ENCODE assay signal across 25 mouse cellular contexts in the genomic region with DNA sequence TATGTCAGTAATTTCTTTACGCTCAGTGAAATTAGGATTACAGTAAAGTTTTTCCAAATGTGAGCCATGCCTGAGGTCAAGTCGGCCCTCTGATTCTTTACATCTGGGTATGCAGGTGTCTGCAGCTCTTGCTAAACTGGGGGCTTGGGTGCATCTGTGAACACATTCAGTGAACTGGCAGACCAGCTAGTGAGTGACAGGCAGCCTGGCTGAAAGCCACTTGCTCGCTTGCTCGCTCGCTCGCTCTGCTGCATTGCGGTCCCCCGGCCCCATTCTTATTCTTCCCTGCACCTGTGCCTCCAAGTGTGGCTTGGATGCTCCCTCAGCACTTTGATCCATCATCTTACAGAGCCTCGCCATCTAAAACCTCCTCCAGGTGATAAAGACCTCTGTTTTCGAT.
DNase-seq lines count a peak whose midpoint lies in the region; ATAC-seq and TF ChIP-seq lines count a peak whose summit lies in the region.
"Had no signal": no experiment of that assay in that cellular context is flagged by ENCODE, and none has a peak within 500 bp of the region (broad histone marks: within the 10 kb centered on the region; RNA-seq: fewer than 3 reads in every experiment).

No protein-coding gene starts in this region.

- peak; percentile 58 to 70 for DNase-seq in cerebellum, postnatal 10 days
- DNase-seq in cerebellum, adult 9-11 months: no peak
- peak; percentile 64 for DNase-seq in hindbrain, postnatal 0 days (ENCODE audit: low spot score)
- no peak for DNase-seq in neural tube, embryonic 10.5 days (ENCODE audit: extremely low spot score, low spot score)
- no peak for DNase-seq in gastrocnemius, adult 18-20 months (ENCODE audit: low spot score)
- DNase-seq: adrenal gland, postnatal 10 days; cerebellum, adult 9-10 months; gastrocnemius, postnatal 14 days; heart, adult 2 months; heart, postnatal 14 days; kidney, adult 11 months; kidney, postnatal 4 days; layer of hippocampus, adult 9-11 months; lung, adult 18-20 months; lung, postnatal 14 days; thymus, adult 18-20 months; thymus, postnatal 36 days had no signal

- no peak overlapping the region for H3K4me3 ChIP-seq in hindbrain, postnatal 0 days (ENCODE audit: low read length)
- H3K4me3 ChIP-seq in hindbrain, embryonic 12.5 days: no peak overlapping the region
- no peak overlapping the region for H3K4me3 ChIP-seq in neural tube, embryonic 15.5 days (replicated peaks)
- H3K4me3 ChIP-seq: embryonic facial prominence, embryonic 15.5 days; heart, adult 2 months; heart, embryonic 13.5 days; liver, embryonic 12.5 days; midbrain, embryonic 12.5 days; neural tube, embryonic 13.5 days had no signal

- no peaks in the 10 kb centered on the region for H3K27me3 ChIP-seq in hindbrain, postnatal 0 days (ENCODE audit: insufficient read depth, low read length)
- H3K27me3 ChIP-seq in hindbrain, embryonic 12.5 days: no peaks in the 10 kb centered on the region
- no peaks in the 10 kb centered on the region for H3K27me3 ChIP-seq in neural tube, embryonic 15.5 days (replicated peaks)
- H3K27me3 ChIP-seq: embryonic facial prominence, embryonic 15.5 days; heart, embryonic 13.5 days; midbrain, embryonic 12.5 days; neural tube, embryonic 13.5 days had no signal

- H3K9me3 ChIP-seq in hindbrain, postnatal 0 days (ENCODE audit: low read length): no peaks in the 10 kb centered on the region
- H3K9me3 ChIP-seq in hindbrain, embryonic 12.5 days (replicated peaks): no peaks in the 10 kb centered on the region
- no peaks in the 10 kb centered on the region for H3K9me3 ChIP-seq in neural tube, embryonic 15.5 days (replicated peaks)
- H3K9me3 ChIP-seq: embryonic facial prominence, embryonic 15.5 days; heart, embryonic 13.5 days; liver, embryonic 12.5 days; midbrain, embryonic 12.5 days; neural tube, embryonic 13.5 days had no signal

- no peak overlapping the region for H3K27ac ChIP-seq in hindbrain, postnatal 0 days
- H3K27ac ChIP-seq in hindbrain, embryonic 12.5 days: no peak overlapping the region
- peak overlapping the region; percentile 13; the same call in 1 of the 2 replicates for H3K27ac ChIP-seq in neural tube, embryonic 15.5 days (replicated peaks)
- H3K27ac ChIP-seq: embryonic facial prominence, embryonic 15.5 days; heart, adult 2 months; heart, embryonic 13.5 days; liver, embryonic 12.5 days; midbrain, embryonic 12.5 days; neural tube, embryonic 13.5 days had no signal

- no peaks in the 10 kb centered on the region for H3K36me3 ChIP-seq in hindbrain, postnatal 0 days (ENCODE audit: insufficient read depth, low read length)
- H3K36me3 ChIP-seq in hindbrain, embryonic 12.5 days: no peaks in the 10 kb centered on the region
- H3K36me3 ChIP-seq in neural tube, embryonic 15.5 days: 0 out of 2 replicates have a peak, but pooled peaks cover 3% of the 10 kb centered on the region
- H3K36me3 ChIP-seq: embryonic facial prominence, embryonic 15.5 days; heart, embryonic 13.5 days; liver, embryonic 12.5 days; midbrain, embryonic 12.5 days; neural tube, embryonic 13.5 days had no signal

- no peak overlapping the region for H3K9ac ChIP-seq in hindbrain, postnatal 0 days (replicated peaks; ENCODE audit: low read length)
- H3K9ac ChIP-seq in hindbrain, embryonic 12.5 days: no peak overlapping the region
- H3K9ac ChIP-seq in neural tube, embryonic 15.5 days (replicated peaks): no peak overlapping the region
- H3K9ac ChIP-seq: embryonic facial prominence, embryonic 15.5 days; heart, embryonic 13.5 days; liver, embryonic 12.5 days; midbrain, embryonic 12.5 days; neural tube, embryonic 13.5 days had no signal

- H3K4me1 ChIP-seq in hindbrain, postnatal 0 days (ENCODE audit: insufficient read depth, low read length): no peaks in the 10 kb centered on the region
- H3K4me1 ChIP-seq in hindbrain, embryonic 12.5 days: no peaks in the 10 kb centered on the region
- peaks cover 7% of the 10 kb centered on the region; the same call in 1 of the 2 replicates for H3K4me1 ChIP-seq in neural tube, embryonic 15.5 days
- H3K4me1 ChIP-seq: heart, embryonic 13.5 days; liver, embryonic 12.5 days had no signal

- WGBS in hindbrain, postnatal 0 days: 43% methylated on average over 10 of the region's 10 CpGs
- 65% methylated on average over 10 of the region's 10 CpGs for WGBS in hindbrain, embryonic 12.5 days
- 63% methylated on average over 10 of the region's 10 CpGs for WGBS in neural tube, embryonic 15.5 days

- ATAC-seq in hindbrain, postnatal 0 days: no peak
- ATAC-seq in hindbrain, embryonic 12.5 days (ENCODE audit: low FRiP score): no peak
- ATAC-seq in neural tube, embryonic 15.5 days (ENCODE audit: low FRiP score): no peak
- ATAC-seq: activated CD4-positive, CD25-positive, alpha-beta regulatory T cell, adult 4 months; liver, embryonic 12.5 days had no signal

- no peak for TF ChIP-seq CTCF in hindbrain, postnatal 0 days (IDR thresholded peaks at IDR 0.05; ENCODE audit: low read depth)

- no peak overlapping the region for H3K4me2 ChIP-seq in hindbrain, postnatal 0 days (ENCODE audit: low read depth, low read length)
- no peak overlapping the region for H3K4me2 ChIP-seq in hindbrain, embryonic 12.5 days (replicated peaks)
- no peak overlapping the region for H3K4me2 ChIP-seq in neural tube, embryonic 15.5 days
- H3K4me2 ChIP-seq: embryonic facial prominence, embryonic 15.5 days; heart, embryonic 13.5 days; liver, embryonic 12.5 days; midbrain, embryonic 12.5 days; neural tube, embryonic 13.5 days had no signal

Comparison
In these comparisons a context has a peak if more than half of its experiments do, and no peak if none do; other contexts are left out.
1. DNase-seq: peak in cerebellum, postnatal 10 days (2 of 2) and hindbrain, postnatal 0 days (single experiment); none in cerebellum, adult 9-11 months (single experiment), neural tube, embryonic 10.5 days (single experiment) and gastrocnemius, adult 18-20 months (single experiment).